Mouse (Mus musculus) G1E (cell line): Measurements from ENCODE around the gene Phf23. TPM values are rescaled to one million over a fixed set of nuclear protein-coding genes. Genes with fewer than 3 reads are reported as not detected.

ENCODE experiments used
- ATAC-seq: 2 replicates; pipeline ENCODE4 v1.8.0; 2016; ENCODE audit warnings: mild to moderate bottlenecking; ENCODE audit not compliant: insufficient number of reproducible peaks, poor library complexity, low FRiP score, severe bottlenecking; ENCODE audit errors: extremely low read depth
- DNase-seq: peaks from one replicate; pipeline ENCODE4 v3.0.0; 2012; ENCODE audit warnings: low spot score
- H3K27me3 ChIP-seq: 2 replicates; pipeline ENCODE4 v1.6.1; 2012; ENCODE audit warnings: mild to moderate bottlenecking, low read length, inconsistent platforms; ENCODE audit not compliant: insufficient read depth
- H3K36me3 ChIP-seq: replicated peaks from 2 replicates; pipeline ENCODE3; 2012; ENCODE audit warnings: mild to moderate bottlenecking, inconsistent platforms
- H3K4me1 ChIP-seq: 2 replicates; pipeline ENCODE4 v1.6.1; 2012; ENCODE audit warnings: low read depth, low read length, inconsistent platforms, mixed read lengths; ENCODE audit not compliant: insufficient read depth
- H3K4me3 ChIP-seq: 2 replicates; pipeline ENCODE4 v1.5.1; 2012; ENCODE audit warnings: low read depth, mild to moderate bottlenecking, inconsistent platforms, low read length, moderate library complexity, mixed read lengths
- H3K9me3 ChIP-seq: replicated peaks from 2 replicates; pipeline ENCODE4 v1.6.1; 2012; ENCODE audit warnings: inconsistent platforms
- CTCF ChIP-seq: IDR thresholded peaks from 2 replicates; pipeline ENCODE4 v1.5.1; 2012; ENCODE audit warnings: low read depth, low read length, inconsistent platforms, mixed read lengths
- GATA1 ChIP-seq: IDR thresholded peaks from 2 replicates; pipeline ENCODE4 v1.6.1; 2012; ENCODE audit warnings: borderline replicate concordance, low read length, inconsistent platforms, mixed read lengths
- GATA2 ChIP-seq: IDR thresholded peaks from 2 replicates; pipeline ENCODE4 v1.6.1; 2012; ENCODE audit warnings: low read depth, low read length, inconsistent platforms, borderline replicate concordance
- POLR2AphosphoS5 ChIP-seq: IDR thresholded peaks from 2 replicates; pipeline ENCODE4 v1.6.1; 2012; ENCODE audit warnings: low read depth, low read length, inconsistent platforms; ENCODE audit not compliant: insufficient replicate concordance
- TAL1 ChIP-seq: conservative IDR thresholded peaks from 2 replicates; pipeline ENCODE4 v1.6.1; 2012; ENCODE audit warnings: low read depth, low read length, inconsistent platforms, mixed read lengths
- polyA plus RNA-seq: library from polyadenylated mRNA; stranded (reverse); fragments of >175 nt; gene quantifications from 2 replicates; pipeline ENCODE4 v1.2.3, GENCODE M21; 2012
- total RNA-seq, 2 experiments: library from RNA; stranded (forward) in 1 of 2; stranded (reverse) in 1 of 2; fragments of 200-1000 nt in 1 of 2; fragments of >200 nt in 1 of 2; fragmentation: Nextera tagmentation in 1 of 2; gene quantifications; 2 replicates each; pipeline ENCODE4 v1.2.3; 2014 to 2017

The Phf23 gene
- total and polyA plus RNA-seq, 3 experiments: 56.4 to 92.1 (median 84.4) TPM

DNA sequence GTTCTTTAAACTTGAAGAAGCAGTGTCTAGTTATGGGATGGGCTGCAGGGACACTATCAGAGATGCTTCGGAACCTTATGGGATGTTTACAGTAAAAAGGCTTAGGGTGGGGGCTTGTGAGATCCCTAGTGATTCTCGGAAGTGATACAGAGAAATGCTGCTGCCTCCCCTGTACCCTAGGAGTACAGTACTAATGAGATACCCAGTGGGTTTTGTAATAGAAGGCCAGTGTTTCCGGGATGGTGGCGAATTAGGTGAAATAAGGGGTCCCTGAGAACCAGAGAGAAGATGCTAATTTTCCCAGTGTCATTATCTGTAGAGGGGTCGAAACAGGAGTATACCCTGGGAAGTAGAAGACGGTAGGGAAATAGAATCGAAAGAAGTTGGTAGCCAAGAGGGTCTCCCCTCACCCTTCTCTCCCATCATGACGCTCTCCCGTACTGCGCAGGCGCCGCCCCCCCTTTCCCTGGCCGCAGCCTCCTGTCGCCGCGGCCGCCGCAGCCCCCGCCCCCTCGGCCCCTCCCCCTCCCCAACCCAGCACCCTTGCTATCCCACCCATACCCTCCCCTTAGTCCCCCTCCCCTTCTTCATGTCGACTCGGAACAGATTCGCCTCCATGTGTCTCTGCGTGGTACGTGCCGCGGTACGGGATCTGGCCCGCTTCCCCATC, 28.0 kb downstream of the Phf23 start:
- no peak for TF ChIP-seq CTCF
- TF ChIP-seq GATA2: no peak
- TF ChIP-seq GATA1: no peak
- no peak for TF ChIP-seq POLR2AphosphoS5
- no peak for TF ChIP-seq TAL1
- DNase-seq: no peak
- H3K4me3 ChIP-seq: no peak overlapping the region
- H3K4me1 ChIP-seq: peaks cover 55% of the 10 kb centered on the region
- H3K36me3 ChIP-seq: no peaks in the 10 kb centered on the region
- ATAC-seq: no peak
- no peaks in the 10 kb centered on the region for H3K9me3 ChIP-seq
- H3K27me3 ChIP-seq: peaks cover 55% of the 10 kb centered on the region

GRCm38 (mm10) chr11:70024151-70024514, 28.6 kb downstream of the Phf23 start:
- DNase-seq: no peak
- no peak for ATAC-seq
- Histone ChIP-seq H3K9me3 (no peaks in the 10 kb centered on the region), H3K4me3 (no peak overlapping the region), H3K36me3 (no peaks in the 10 kb centered on the region), H3K27me3 (peaks cover 60% of the 10 kb centered on the region), H3K4me1 (peaks cover 55% of the 10 kb centered on the region)
- TF ChIP-seq GATA2 (no peak), POLR2AphosphoS5 (no peak), GATA1 (no peak), TAL1 (no peak)

GRCm38 (mm10) chr11:70026689-70027088, 31.1 kb downstream of the Phf23 start:
- Histone ChIP-seq H3K4me3 (peak overlapping the region; percentile 36; the same call in 1 of the 2 replicates), H3K27me3 (peaks cover 67% of the 10 kb centered on the region), H3K4me1 (peaks cover 38% of the 10 kb centered on the region), H3K36me3 (peaks cover 12% of the 10 kb centered on the region), H3K9me3 (no peaks in the 10 kb centered on the region)
- TF ChIP-seq TAL1: no peak
- no peak for TF ChIP-seq GATA2
- TF ChIP-seq POLR2AphosphoS5: no peak
- no peak for TF ChIP-seq CTCF
- ATAC-seq (no peak), DNase-seq (no peak)

GRCm38 (mm10) chr11:70027397-70027796, 31.8 kb downstream of the Phf23 start:
- peaks cover 13% of the 10 kb centered on the region for H3K36me3 ChIP-seq
- peaks cover 36% of the 10 kb centered on the region for H3K4me1 ChIP-seq
- TF ChIP-seq GATA1 (no peak), CTCF (no peak), GATA2 (no peak), POLR2AphosphoS5 (no peak), TAL1 (no peak)
- peaks cover 67% of the 10 kb centered on the region for H3K27me3 ChIP-seq
- H3K4me3 ChIP-seq: no peak overlapping the region; the same call in 1 of the 2 replicates
- ATAC-seq: no peak
- H3K9me3 ChIP-seq: no peaks in the 10 kb centered on the region
- no peak for DNase-seq

DNA sequence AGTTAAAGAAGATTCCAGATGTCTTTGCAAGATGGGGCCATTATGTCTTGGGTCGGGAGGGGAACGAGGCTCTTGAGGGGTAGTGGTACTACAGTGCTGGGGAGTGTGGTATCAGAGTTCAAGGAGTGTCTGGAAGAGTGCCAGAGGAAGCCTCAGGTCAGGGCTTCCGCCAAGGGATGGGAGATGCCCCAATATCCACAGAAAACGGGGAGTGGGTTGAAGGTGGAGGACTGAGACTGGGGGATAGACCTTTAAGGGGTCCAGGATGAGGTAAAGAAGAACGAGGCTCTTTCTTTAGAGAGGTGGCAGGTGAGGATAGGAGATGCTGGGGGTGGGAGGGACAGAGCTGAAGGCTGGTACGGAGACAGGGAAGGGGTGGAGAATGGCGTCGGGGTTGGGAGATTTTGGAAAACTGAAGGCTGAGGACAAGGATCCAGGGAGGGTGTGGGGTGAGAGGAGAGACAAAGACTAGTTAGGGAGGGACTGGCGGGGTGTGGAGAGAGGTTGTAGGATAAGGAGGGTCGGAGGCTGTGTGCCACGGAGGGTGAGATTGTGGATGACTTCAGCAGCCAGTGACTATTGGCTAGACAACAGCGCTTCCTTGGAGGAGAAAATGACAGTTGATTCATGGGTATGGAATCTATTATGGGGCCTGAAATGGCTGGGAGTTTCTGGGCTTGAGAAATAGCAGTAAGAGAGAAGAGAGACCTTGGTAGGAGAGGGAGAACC, 33.0 kb downstream of the Phf23 start:
- H3K27me3 ChIP-seq: peaks cover 64% of the 10 kb centered on the region
- no peaks in the 10 kb centered on the region for H3K9me3 ChIP-seq
- no peak overlapping the region for H3K4me3 ChIP-seq
- H3K36me3 ChIP-seq: peaks cover 13% of the 10 kb centered on the region
- ATAC-seq (no peak), DNase-seq (no peak)
- H3K4me1 ChIP-seq: peaks cover 34% of the 10 kb centered on the region
- TF ChIP-seq TAL1: no peak

- H3K4me1 ChIP-seq: peaks cover 32% of the 10 kb centered on the region
- no peak overlapping the region for H3K4me3 ChIP-seq
- ATAC-seq (no peak), DNase-seq (no peak)
- TF ChIP-seq TAL1 (no peak), POLR2AphosphoS5 (no peak), GATA1 (no peak), CTCF (no peak), GATA2 (no peak)
- peaks cover 57% of the 10 kb centered on the region for H3K27me3 ChIP-seq
- peaks cover 13% of the 10 kb centered on the region for H3K36me3 ChIP-seq
- no peaks in the 10 kb centered on the region for H3K9me3 ChIP-seq
Measured at GRCm38 (mm10) chr11:70029130-70029801, 33.7 kb downstream of the Phf23 start.
